Mouse (Mus musculus) pancreas, adult 10 weeks (tissue): Measurements from ENCODE around the gene Stard5. TPM values are rescaled to one million over a fixed set of nuclear protein-coding genes. Genes with fewer than 3 reads are reported as not detected.

Source experiments
- polyA plus RNA-seq: library from polyadenylated mRNA; stranded (reverse); fragments of 350-450 nt; fragmentation: Illumina TruSeq; extraction: RNeasy Lipid Tissue Mini Kit (QIAGEN cat#74804); gene quantifications from one replicate; pipeline ENCODE4 v1.2.3, GENCODE M21; 2015; ENCODE audit warnings: low read depth, low replicate concordance; ENCODE audit not compliant: insufficient read depth

Stard5 gene
- 5.7 TPM for polyA plus RNA-seq

GRCm38 (mm10) chr7:83631828-83632681, at the start of gene Stard5:
Stard5 (plus strand) TSS chr7:83631959.

GRCm38 (mm10) chr7:83584639-83585471, 46.9 kb upstream of the Stard5 start, which contains the start of gene Tmc3:
Tmc3 (plus strand) TSS chr7:83584927.

Other genes starting within 250 kb of the Stard5 start
- gene Tmc3, start 47.0 kb upstream of the Stard5 start, polyA plus RNA-seq: 0.81 TPM
- 3.7 TPM for gene Il16, start 113.8 kb downstream of the Stard5 start, polyA plus RNA-seq
- 0.94 TPM for gene Cfap161, start 162.9 kb downstream of the Stard5 start, polyA plus RNA-seq